Mouse (Mus musculus) E14TG2a.4 (cell line): Measurements from ENCODE around the gene Col25a1.

Source experiments
- H3K27me3 ChIP-seq: 2 replicates; pipeline ENCODE4 v1.6.1; 2014; ENCODE audit warnings: low read length, control low read depth; ENCODE audit not compliant: insufficient read depth
- H3K36me3 ChIP-seq: 2 replicates; pipeline ENCODE4 v1.6.1; 2014; ENCODE audit warnings: low read length, control low read depth; ENCODE audit not compliant: insufficient read depth
- H3K4me1 ChIP-seq: replicated peaks from 2 replicates; pipeline ENCODE4 v1.6.1; 2014; ENCODE audit warnings: low read depth, low read length, control low read depth
- H3K4me3 ChIP-seq: replicated peaks from 2 replicates; pipeline ENCODE4 v1.5.1; 2014; ENCODE audit warnings: mild to moderate bottlenecking, low read length
- H3K9me3 ChIP-seq: 2 replicates; pipeline ENCODE4 v1.6.1; 2014; ENCODE audit warnings: low read length, control low read depth
- CTCF ChIP-seq: conservative IDR thresholded peaks from 2 replicates; pipeline ENCODE4 v1.5.1; 2014; ENCODE audit warnings: low read length
- NANOG ChIP-seq: IDR thresholded peaks from 2 replicates; pipeline ENCODE4 v1.6.1; 2014; ENCODE audit warnings: borderline replicate concordance, low read length, mixed read lengths
- POU5F1 ChIP-seq: IDR thresholded peaks from 2 replicates; pipeline ENCODE4 v1.6.1; 2014; ENCODE audit warnings: low read length, borderline replicate concordance

Gene Col25a1

GRCm38 (mm10) chr3:130584007-130584406 lies 452.7 kb downstream of the Col25a1 start:
- no peak for TF ChIP-seq CTCF
- TF ChIP-seq POU5F1, result no peak
- TF ChIP-seq NANOG, result no peak
- Histone ChIP-seq H3K36me3 (no peaks in the 10 kb centered on the region), H3K9me3 (no peaks in the 10 kb centered on the region), H3K4me3 (no peak overlapping the region), H3K27me3 (peaks cover 13% of the 10 kb centered on the region), H3K4me1 (peaks cover 4% of the 10 kb centered on the region; the same call in 1 of the 2 replicates)

- Histone ChIP-seq H3K4me3 (no peak overlapping the region), H3K27me3 (no peaks in the 10 kb centered on the region), H3K36me3 (no peaks in the 10 kb centered on the region), H3K4me1 (no peaks in the 10 kb centered on the region), H3K9me3 (no peaks in the 10 kb centered on the region)
- TF ChIP-seq POU5F1, result no peak
These were observed 463.7 kb downstream of the Col25a1 start for GRCm38 (mm10) chr3:130595050-130595449.

GRCm38 (mm10) chr3:130601491-130601890 lies 470.2 kb downstream of the Col25a1 start:
- TF ChIP-seq POU5F1 (no peak), CTCF (no peak), NANOG (no peak)
- Histone ChIP-seq H3K9me3 (peaks cover 2% of the 10 kb centered on the region), H3K4me3 (no peak overlapping the region), H3K36me3 (no peaks in the 10 kb centered on the region), H3K4me1 (peaks cover 17% of the 10 kb centered on the region; the same call in 1 of the 2 replicates), H3K27me3 (peaks cover 3% of the 10 kb centered on the region; the same call in 1 of the 2 replicates)

GRCm38 (mm10) chr3:130607924-130608323 lies 476.6 kb downstream of the Col25a1 start:
- H3K27me3 ChIP-seq, result no peaks in the 10 kb centered on the region
- no peaks in the 10 kb centered on the region; the same call in 1 of the 2 replicates for H3K9me3 ChIP-seq
- H3K4me3 ChIP-seq, result no peak overlapping the region
- no peaks in the 10 kb centered on the region for H3K4me1 ChIP-seq
- no peak for TF ChIP-seq POU5F1
- 0 out of 2 replicates have a peak, but pooled peaks have one; percentile 7 for TF ChIP-seq CTCF
- H3K36me3 ChIP-seq, result no peaks in the 10 kb centered on the region

- H3K27me3 ChIP-seq, result peaks cover 7% of the 10 kb centered on the region; the same call in 1 of the 2 replicates
- H3K36me3 ChIP-seq, result no peaks in the 10 kb centered on the region
- H3K4me1 ChIP-seq, result peaks cover 12% of the 10 kb centered on the region
- no peak for TF ChIP-seq POU5F1
- no peak for TF ChIP-seq NANOG
- no peak for TF ChIP-seq CTCF
- H3K9me3 ChIP-seq, result no peaks in the 10 kb centered on the region
- no peak overlapping the region for H3K4me3 ChIP-seq
These were observed 483.1 kb downstream of the Col25a1 start for GRCm38 (mm10) chr3:130614444-130614843.

- no peaks in the 10 kb centered on the region for H3K9me3 ChIP-seq
- peaks cover 12% of the 10 kb centered on the region for H3K4me1 ChIP-seq
- no peaks in the 10 kb centered on the region for H3K36me3 ChIP-seq
- TF ChIP-seq NANOG (no peak), CTCF (no peak), POU5F1 (no peak)
- H3K27me3 ChIP-seq, result peaks cover 10% of the 10 kb centered on the region
- no peak overlapping the region for H3K4me3 ChIP-seq
These were observed 484.3 kb downstream of the Col25a1 start for GRCm38 (mm10) chr3:130615625-130616024.

- Histone ChIP-seq H3K36me3 (no peaks in the 10 kb centered on the region), H3K27me3 (peaks cover 13% of the 10 kb centered on the region), H3K9me3 (no peaks in the 10 kb centered on the region), H3K4me1 (peaks cover 12% of the 10 kb centered on the region), H3K4me3 (peak within 1 kb of the TSS; percentile 35; the same call in 1 of the 2 replicates)
- TF ChIP-seq NANOG (no peak), CTCF (no peak), POU5F1 (no peak)
These were observed 486.2 kb downstream of the Col25a1 start, which contains the start of gene Etnppl for GRCm38 (mm10) chr3:130617439-130617898. Gene Etnppl (plus strand): TSS chr3:130617448.

- no peak overlapping the region for H3K4me3 ChIP-seq
- no peak for TF ChIP-seq CTCF
- no peak for TF ChIP-seq NANOG
- H3K36me3 ChIP-seq, result no peaks in the 10 kb centered on the region
- peaks cover 13% of the 10 kb centered on the region for H3K27me3 ChIP-seq
- H3K4me1 ChIP-seq, result peaks cover 11% of the 10 kb centered on the region
- H3K9me3 ChIP-seq, result no peaks in the 10 kb centered on the region
These were observed 489.3 kb downstream of the Col25a1 start for GRCm38 (mm10) chr3:130620517-130621146.

- no peaks in the 10 kb centered on the region for H3K4me1 ChIP-seq
- H3K4me3 ChIP-seq, result no peak overlapping the region
- TF ChIP-seq NANOG, result no peak
- no peak for TF ChIP-seq POU5F1
- TF ChIP-seq CTCF, result peak; percentile 49
- no peaks in the 10 kb centered on the region for H3K36me3 ChIP-seq
- H3K9me3 ChIP-seq, result 0 out of 2 replicates have a peak, but pooled peaks cover 6% of the 10 kb centered on the region
- no peaks in the 10 kb centered on the region for H3K27me3 ChIP-seq
These were observed 497.1 kb downstream of the Col25a1 start for GRCm38 (mm10) chr3:130628358-130628757.
